Comparison of ENCODE assay signal across 17 mouse cellular contexts in genomic region chr9:54180216-54180615, GRCm38 (mm10).
DNase-seq lines count a peak whose midpoint lies in the region.
"Had no signal": no experiment of that assay in that cellular context is flagged by ENCODE, and none has a peak within 500 bp of the region (broad histone marks: within the 10 kb centered on the region; RNA-seq: fewer than 3 reads in every experiment).

No protein-coding gene starts in this region.

- intact Hi-C loops in heart, postnatal 36 days (cut with DNase I) = loop anchor here (5.0 to 10.0 kb wide), 2 partner anchors 157 to 365 kb away; no protein-coding TSS in a partner anchor

- DNase-seq in heart, adult 11 months = peak; percentile 79
- no peak for DNase-seq in heart, postnatal 36 days
- DNase-seq in ES-CJ7 (ENCODE audit: low read depth, low spot score) = peak; percentile 19
- peak; percentile 61 for DNase-seq in ZHBTc4 (ENCODE audit: low read depth, low spot score)
- DNase-seq in adrenal gland, postnatal 4 days (ENCODE audit: low spot score in 2 of 2) = no peak
- DNase-seq in urinary bladder, postnatal 10 days (ENCODE audit: low spot score) = no peak
- DNase-seq: adrenal gland, adult 2 months; adrenal gland, postnatal 14 days; B cell, adult 2 months; cerebellum, adult 11-12 months; cerebellum, adult 8-10 months; cerebellum, postnatal 10 days; cerebellum, postnatal 36 days; embryo, embryonic 11 days; gastrocnemius, postnatal 25 days; heart, adult 2 months; heart, postnatal 14 days had no signal

Comparison
In these comparisons a context has a peak if more than half of its experiments do, and no peak if none do; other contexts are left out.
1. DNase-seq: peak in heart, adult 11 months (single experiment), ES-CJ7 (single experiment) and ZHBTc4 (single experiment); none in heart, postnatal 36 days (0 of 2), adrenal gland, postnatal 4 days (0 of 2) and urinary bladder, postnatal 10 days (single experiment).